Mouse (Mus musculus) CH12.LX (cell line): ENCODE measurements at regions not wholly inside any gene's neighbourhood (a gene's known extent, or its start where the extent isn't known, plus 50 kb on each side); places are given as distances from the start of the nearest gene placed in this dataset.

Experiments
- CTCF ChIP-seq, 2 experiments: IDR thresholded peaks in 1 of 2; conservative IDR thresholded peaks in 1 of 2; 2 replicates each; pipeline ENCODE4 v1.5.1; 2011 to 2012; ENCODE audit warnings: low read depth in 2 of 2, low read length in 2 of 2, improper control_type of control experiment in 1 of 2, inconsistent platforms in 1 of 2, mild to moderate bottlenecking in 1 of 2, moderate library complexity in 1 of 2
- ELF1 ChIP-seq: IDR thresholded peaks from 2 replicates; pipeline ENCODE4 v1.6.1; 2014; ENCODE audit warnings: low read depth, mild to moderate bottlenecking, inconsistent platforms, low read length, improper control_type of control experiment
- ETS1 ChIP-seq: conservative IDR thresholded peaks from 2 replicates; pipeline ENCODE4 v1.6.1; 2012; ENCODE audit warnings: low read depth, mild to moderate bottlenecking, inconsistent platforms, low read length, improper control_type of control experiment, moderate library complexity
- HCFC1 ChIP-seq: IDR thresholded peaks from 2 replicates; pipeline ENCODE4 v1.6.1; 2012; ENCODE audit warnings: low read depth, mild to moderate bottlenecking, inconsistent platforms, low read length, improper control_type of control experiment
- JUND ChIP-seq: conservative IDR thresholded peaks from 2 replicates; pipeline ENCODE4 v1.6.1; 2011; ENCODE audit warnings: low read depth, low read length, improper control_type of control experiment
- MXI1 ChIP-seq: IDR thresholded peaks from 2 replicates; pipeline ENCODE4 v1.6.1; 2011; ENCODE audit warnings: mild to moderate bottlenecking, low read depth, low read length, improper control_type of control experiment
- POLR2A ChIP-seq: IDR thresholded peaks from 2 replicates; pipeline ENCODE4 v1.6.1; 2011; ENCODE audit warnings: low read depth, mild to moderate bottlenecking, improper control_type of control experiment, low read length
- POLR2AphosphoS2 ChIP-seq: IDR thresholded peaks from 2 replicates; pipeline ENCODE4 v1.6.1; 2011; ENCODE audit warnings: low read depth, low read length, improper control_type of control experiment
- SIN3A ChIP-seq: IDR thresholded peaks from 2 replicates; pipeline ENCODE4 v1.6.1; 2012; ENCODE audit warnings: low read length, improper control_type of control experiment, inconsistent platforms
- USF1 ChIP-seq: IDR thresholded peaks from 2 replicates; pipeline ENCODE4 v1.6.1; 2014; ENCODE audit warnings: low read depth, mild to moderate bottlenecking, inconsistent platforms, low read length, improper control_type of control experiment
- ZMIZ1 ChIP-seq: IDR thresholded peaks from 2 replicates; pipeline ENCODE4 v1.6.1; 2012; ENCODE audit warnings: low read depth, mild to moderate bottlenecking, inconsistent platforms, low read length, improper control_type of control experiment

- TF ChIP-seq POLR2AphosphoS2 (no peak), HCFC1 (no peak), CTCF (conservative IDR thresholded peaks at IDR 0.05 in 1 of 2, IDR thresholded peaks at IDR 0.05 in 1 of 2; ENCODE audit: low read depth in 2 of 2, low read length in 2 of 2) (no peak), JUND (no peak), MXI1 (no peak), POLR2A (no peak), ETS1 (no peak), ZMIZ1 (no peak), SIN3A (no peak), USF1 (no peak), ELF1 (0 out of 2 replicates have a peak, but pooled peaks have one; percentile 12)
These were observed 54.6 kb upstream of the Ugp2 start for GRCm38 (mm10) chr11:21425480-21426101.
